Mouse (Mus musculus) frontal cortex, adult 2 months (tissue): ENCODE measurements around the gene Pitpna. TPM values are rescaled to one million over a fixed set of nuclear protein-coding genes. Genes with fewer than 3 reads are reported as not detected.
"Not testable (repeated sequence)": the region's sequence is repeated elsewhere in the genome, so short reads cannot be mapped to it uniquely, and the experiment has no call there.

Source experiments
- DNase-seq, 2 experiments: peaks; one replicate each; pipeline ENCODE4 v3.0.0; 2022; ENCODE audit warnings: low spot score in 1 of 2; ENCODE audit errors: extremely low spot score in 1 of 2
- polyA plus RNA-seq: library from polyadenylated mRNA; depleted of rRNA; stranded (reverse); fragments of >200 nt; gene quantifications from 2 replicates; pipeline ENCODE4 v1.2.3, GENCODE M21; 2012; rRNA removed

Pitpna gene
- 221 and 251 TPM in 2 replicates for polyA plus RNA-seq

DNA sequence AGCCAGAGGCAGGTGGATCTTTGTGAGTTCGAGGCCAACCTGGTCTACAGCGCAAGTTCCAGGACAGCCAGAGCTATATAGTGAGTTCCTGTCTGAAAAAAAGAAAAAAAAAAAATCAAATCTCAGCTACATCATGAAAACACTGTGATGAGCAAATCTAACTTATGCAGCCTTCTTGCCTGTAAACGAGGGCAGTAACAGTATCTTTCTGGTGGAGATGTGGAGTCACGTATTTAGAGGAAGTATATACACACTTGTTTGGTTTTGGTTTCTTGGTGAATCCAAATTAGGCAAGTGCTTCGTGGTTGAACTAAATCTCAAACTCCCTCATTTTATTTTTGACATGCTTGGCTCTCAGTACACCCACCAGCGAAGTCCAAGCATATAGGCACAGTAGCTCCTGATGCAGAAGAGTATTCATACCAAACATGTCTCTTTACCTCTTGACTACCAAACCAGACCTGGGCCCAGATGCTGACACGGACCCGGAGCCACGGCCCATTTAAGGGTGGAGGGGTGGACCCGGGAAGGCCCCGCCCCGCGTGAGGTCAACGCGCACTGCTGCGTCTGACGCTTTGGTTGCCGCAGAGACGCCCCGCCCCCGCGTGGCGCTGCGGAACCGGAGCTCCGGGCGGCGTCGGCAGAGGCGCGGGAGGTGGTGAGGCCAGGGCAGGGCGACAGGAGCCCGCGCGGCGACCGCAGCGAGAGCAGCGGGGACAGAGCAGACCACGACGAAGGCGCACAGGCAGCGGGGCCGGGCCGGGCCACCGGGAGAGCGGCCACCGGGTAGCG, at the start of gene Pitpna:
Pitpna (plus strand) TSS at position 605 of the 792 bp plus-strand sequence.
- peak; percentile 92 to 97 for DNase-seq

DNA sequence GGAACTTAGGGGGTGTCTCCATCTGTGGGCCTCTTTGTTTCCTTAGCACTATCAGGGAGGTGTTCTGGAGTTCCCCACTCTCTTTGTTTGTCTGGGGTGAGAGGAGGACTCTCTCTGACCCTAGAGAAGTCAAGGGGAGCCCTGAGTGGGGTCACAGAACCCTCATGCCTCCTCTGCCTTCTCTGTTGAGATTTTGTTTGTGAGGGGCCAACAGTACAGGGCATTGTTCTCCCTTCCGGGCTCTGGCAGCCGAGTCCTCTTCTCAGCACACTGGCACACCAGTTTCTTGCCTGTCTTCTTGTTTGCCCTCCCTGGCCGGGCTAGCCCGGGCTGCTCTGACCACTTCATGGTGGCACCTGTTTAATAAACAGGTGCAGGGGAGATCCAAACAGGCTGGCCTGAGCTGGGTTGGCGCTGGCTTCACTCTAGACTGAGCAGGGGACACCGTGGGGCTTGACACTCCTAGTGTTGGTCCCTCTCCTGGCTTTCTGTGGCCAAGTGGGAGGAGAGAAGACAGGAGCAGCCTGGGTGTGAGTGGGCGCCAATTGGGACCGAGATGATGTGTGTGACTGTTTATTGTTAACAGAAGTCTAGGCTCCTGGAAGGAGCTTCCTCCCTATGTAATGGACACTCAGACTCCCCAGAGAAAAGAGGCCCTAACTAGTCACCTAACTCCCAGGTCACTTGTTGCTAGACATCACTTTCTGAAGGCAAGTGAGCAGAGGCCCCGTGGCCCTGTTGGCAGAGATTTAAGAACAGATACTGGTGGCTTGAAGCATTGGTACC, 49.5 kb upstream of the Pitpna start:
- no peak for DNase-seq

GRCm38 (mm10) chr11:75538970-75539299, 49.0 kb upstream of the Pitpna start:
- no peak for DNase-seq

- no peak for DNase-seq
Measured at GRCm38 (mm10) chr11:75540209-75540608, 47.7 kb upstream of the Pitpna start.

GRCm38 (mm10) chr11:75540710-75541581, 47.0 kb upstream of the Pitpna start:
- DNase-seq = no peak

GRCm38 (mm10) chr11:75544713-75545112, 43.2 kb upstream of the Pitpna start:
- no peak for DNase-seq

DNA sequence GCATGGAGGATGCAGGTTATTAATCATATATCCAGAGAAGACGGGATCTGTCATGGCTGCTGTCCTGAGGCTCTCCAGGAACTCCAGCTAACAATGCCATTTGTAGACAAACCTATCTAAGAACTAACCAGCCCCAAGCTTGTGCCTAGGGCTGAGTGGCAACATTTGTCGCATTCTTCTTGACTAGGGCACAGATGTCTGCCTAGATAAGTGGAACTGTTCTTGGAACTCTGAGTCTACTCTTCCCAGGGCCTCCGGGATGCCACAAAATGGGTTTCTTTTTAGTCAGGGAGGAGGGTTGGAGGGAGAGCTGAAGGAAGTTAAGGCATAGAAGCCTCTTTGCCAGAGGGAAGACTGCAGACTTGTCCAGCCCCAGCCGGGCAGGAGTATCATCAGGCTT, 41.8 kb upstream of the Pitpna start:
- DNase-seq = no peak

GRCm38 (mm10) chr11:75549658-75550111, 38.2 kb upstream of the Pitpna start:
- DNase-seq = no peak

DNA sequence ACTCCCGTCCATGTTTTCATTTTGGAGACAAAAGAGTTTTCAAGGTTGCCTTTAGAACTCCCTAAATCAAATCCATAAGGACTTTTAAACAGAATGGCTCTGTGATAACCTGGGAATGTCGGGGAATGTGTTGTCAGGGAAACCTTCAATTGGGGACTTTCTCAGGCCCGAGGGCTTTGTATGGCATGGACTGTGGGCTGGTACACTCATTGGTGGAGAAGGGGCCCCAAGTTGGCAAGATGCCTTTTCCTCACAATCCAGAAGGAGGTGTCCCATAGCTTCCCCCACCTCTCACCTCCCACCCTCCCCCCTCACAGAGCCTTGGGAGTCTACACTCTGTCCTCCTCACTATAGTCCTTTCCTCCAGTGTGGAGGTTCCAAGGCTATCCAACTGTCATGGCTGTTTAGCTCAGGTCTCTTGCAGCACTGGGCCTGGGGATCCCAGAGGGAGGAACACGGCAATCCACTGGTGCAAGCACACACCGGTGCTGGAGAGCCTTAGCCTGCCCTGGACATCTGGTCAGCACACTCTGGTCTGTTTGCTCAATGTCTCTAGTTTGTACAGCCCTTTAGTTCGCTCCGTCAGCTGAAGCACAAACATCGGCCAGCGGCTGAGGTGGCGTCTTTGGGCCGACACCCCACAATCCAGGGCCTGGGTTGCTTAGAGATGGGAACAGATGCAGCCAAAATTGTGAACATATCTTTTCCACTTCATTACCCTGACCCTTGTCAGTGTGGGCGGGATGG, 37.5 kb upstream of the Pitpna start:
- no peak for DNase-seq

DNA sequence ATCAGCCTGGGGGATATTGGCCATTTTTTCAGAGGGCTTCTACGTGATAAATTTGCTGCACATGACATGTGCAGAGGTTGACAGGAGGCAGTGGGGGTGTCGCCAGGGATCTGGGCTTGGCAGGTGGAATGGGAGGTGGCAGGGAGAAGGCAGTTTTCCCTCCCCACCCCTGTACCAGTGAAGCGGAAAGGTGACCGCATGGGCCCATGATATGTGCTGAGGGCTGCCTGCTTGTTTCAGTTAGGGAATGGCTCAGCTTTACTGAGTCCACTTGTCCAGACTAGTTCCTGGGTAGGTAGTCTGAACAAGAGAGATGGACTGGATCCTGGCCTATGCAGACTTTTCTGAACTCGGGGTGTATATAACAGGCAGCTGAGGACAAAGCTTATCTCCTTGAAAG, 36.6 kb upstream of the Pitpna start:
- DNase-seq = no peak

DNA sequence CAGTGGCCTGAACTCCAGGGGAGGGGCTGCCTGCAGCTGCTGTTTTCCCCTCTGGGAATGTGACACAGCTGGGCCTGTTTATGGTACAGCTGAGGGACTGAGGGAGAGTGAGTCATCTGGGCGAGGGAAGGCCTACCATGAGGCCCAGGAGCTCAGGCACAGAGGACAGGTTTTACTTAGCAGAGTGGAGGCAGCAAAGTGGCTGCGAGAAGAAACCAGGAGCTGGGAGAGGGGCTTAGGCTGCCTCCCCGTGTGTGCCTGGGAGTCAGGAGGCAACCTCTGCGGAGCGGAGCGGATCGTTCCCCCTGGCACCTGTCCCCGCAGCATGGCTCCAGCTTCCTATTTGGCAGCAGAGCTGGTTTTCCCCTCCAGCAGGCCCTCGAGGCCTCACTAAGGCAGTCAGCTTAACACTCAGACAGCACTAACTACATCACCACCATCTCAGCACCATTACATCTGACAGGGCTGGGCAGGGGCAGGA, 35.9 kb upstream of the Pitpna start:
- DNase-seq = peak in 1 of 2 experiments; percentile 52

GRCm38 (mm10) chr11:75552906-75553482, 34.9 kb upstream of the Pitpna start:
- DNase-seq = no peak

DNA sequence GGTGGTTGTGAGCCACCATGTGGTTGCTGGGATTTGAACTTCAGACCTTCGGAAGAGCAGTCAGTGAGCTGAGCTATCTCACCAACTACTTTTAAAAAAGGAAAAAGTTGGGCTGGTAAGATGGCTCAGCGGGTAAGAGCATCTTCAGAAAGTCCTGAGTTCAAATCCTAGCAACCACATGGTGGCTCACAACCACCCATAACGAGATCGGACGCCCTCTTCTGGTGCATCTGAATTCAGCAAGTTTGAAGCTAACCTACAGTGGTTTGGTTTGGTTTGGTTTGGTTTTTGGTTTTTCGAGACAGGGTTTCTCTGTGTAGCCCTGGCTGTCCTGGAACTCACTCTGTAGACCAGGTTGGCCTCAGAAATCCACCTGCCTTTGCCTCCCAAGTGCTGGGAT, 31.9 kb upstream of the Pitpna start:
- DNase-seq = not testable (repeated sequence)

GRCm38 (mm10) chr11:75557142-75557541, 30.8 kb upstream of the Pitpna start:
- no peak for DNase-seq

- no peak for DNase-seq
Measured at GRCm38 (mm10) chr11:75558101-75558500, 29.8 kb upstream of the Pitpna start.

DNA sequence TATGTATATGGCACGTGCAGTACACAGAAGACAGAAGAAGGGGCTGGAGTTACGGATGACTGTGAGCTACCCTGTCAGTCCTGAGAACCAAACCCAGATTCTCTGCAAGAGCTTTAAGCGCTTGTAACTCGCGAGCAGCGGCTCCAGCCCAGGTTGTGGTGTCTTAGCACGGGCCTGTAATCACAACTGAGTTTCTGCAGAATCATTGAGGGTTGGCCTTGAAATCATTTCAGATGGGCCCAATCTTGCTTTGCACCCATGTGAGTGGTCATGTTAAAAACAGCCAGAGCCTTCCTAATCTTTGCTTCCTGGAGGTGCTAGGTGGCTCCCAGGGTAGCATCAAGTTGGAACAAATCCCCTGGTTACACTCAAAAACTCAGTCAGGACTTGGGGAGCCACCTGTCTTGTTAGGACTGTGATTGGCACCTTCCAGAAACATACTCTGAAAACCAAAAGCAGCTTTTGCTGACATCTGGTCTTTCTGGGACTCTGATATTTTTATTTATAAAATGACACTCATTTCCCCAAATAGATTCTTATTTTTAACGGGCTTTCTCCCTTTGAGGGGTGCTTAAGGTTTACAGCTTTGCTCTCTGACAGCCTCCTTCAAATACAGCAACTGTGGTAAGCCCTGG, 27.9 kb upstream of the Pitpna start:
- no peak for DNase-seq

DNA sequence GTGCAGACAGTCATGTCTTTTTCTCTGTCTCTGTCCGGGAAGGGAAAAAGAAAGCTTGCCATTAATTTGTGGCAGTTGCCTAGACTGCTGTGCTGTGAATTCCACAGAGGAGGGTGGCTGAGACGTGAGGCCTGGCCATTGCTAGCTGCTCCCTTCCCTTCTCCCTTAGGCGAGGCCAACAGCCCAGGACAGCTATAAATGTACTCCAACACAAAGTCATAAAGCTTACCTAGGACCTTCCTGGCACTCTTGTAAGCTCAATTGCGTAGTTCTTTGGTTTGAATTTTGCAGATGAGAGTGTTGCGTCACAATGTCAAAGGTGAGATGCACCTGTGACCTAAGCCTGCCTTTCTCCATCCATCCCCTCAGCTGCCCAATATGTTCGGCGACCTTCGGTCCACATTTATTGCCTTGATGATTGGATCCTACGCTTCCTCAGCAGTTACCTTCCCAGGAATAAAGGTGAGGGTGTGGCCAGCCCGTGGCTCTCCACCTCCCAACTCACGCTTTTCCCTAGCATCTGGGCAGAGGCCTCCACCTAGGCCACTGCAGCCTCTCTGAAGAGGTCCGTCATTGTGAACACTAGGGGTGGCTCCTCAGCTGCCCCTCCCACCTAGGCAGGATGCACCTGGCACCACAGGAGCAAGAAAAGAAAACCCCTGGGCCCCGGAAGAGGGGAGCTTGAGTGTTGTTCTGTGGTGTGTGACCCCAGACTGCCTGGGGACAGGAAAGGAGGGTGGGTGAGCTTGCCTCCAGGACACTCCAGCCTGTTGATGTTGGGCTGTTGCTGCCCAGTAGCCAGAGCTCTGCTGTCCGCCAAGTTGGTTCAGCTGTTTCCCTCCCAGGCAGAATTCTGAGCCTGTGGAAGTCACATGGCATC, 27.1 kb upstream of the Pitpna start:
- DNase-seq = no peak

DNA sequence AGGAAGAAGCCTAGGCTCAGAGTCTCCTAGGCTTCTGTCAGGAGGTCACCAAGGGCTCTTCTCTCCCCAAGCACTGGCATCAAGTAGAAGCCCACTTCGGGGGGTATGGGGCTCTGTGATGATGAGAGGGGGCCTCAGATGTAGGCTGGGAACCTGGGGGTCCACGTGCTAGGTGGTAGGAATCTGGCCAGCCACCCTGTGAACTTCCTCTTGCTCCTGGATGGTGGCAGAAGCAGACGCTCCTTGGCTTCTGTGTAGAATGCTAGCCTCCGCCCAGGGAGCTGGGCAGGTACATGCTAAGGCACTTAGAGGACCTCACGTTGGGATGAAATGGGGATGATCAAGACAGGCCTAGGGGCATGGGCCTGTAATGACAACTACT, 26.5 kb upstream of the Pitpna start:
- no peak for DNase-seq
